Mouse (Mus musculus): ENCODE results near the gene Kctd20. TPM values are rescaled to one million over a fixed set of nuclear protein-coding genes. Genes with fewer than 3 reads are reported as not detected.
"Not testable (repeated sequence)": the region's sequence is repeated elsewhere in the genome, so short reads cannot be mapped to it uniquely, and the experiment has no call there.

Gene Kctd20
- polyA plus RNA-seq, 1 experiment from 2014 or later: 83.7 TPM

- WGBS: 87% methylated on average over 3 of the region's 3 CpGs
- Histone ChIP-seq H3K4me3 (ENCODE audit: low read length) (no peak overlapping the region), H3K27me3 (ENCODE audit: control insufficient read depth, insufficient read depth, low read length) (no peaks in the 10 kb centered on the region), H3K27ac (ENCODE audit: low read depth, low read length) (no peak overlapping the region), H3K9me3 (ENCODE audit: control insufficient read depth, low read length) (no peaks in the 10 kb centered on the region), H3K4me1 (ENCODE audit: control insufficient read depth, insufficient read depth, low read length) (no peaks in the 10 kb centered on the region), H3K4me2 (replicated peaks; ENCODE audit: low read depth, low read length) (no peak overlapping the region), H3K36me3 (ENCODE audit: control insufficient read depth, insufficient read depth, low read length) (peaks cover 60% of the 10 kb centered on the region), H3K9ac (ENCODE audit: low read depth, low read length) (no peak overlapping the region)
- no peak for ATAC-seq (ENCODE audit: low FRiP score, low TSS enrichment)
Measured at GRCm38 (mm10) chr17:28988996-28989395, 37.2 kb downstream of the Kctd20 start.

DNA sequence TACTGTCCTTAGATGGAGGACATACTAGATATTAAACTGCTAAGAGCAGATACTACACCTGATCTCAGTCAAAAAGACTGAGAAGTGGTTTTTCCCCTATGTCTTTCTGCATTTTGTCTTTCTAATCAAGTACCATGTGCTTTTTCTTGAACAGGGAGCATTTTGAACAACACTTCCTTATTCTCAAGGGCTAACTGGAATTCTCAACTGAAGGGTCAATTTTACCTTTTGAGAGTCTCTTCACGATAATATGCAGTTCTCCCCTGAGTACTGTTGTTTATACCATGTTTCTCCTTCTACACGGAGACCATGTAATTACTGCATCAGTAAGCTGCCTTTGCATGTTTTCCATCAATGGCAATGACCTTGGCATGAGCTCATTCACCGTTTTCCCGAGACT lies 38.3 kb downstream of the Kctd20 start:
- no peaks in the 10 kb centered on the region for H3K4me1 ChIP-seq (ENCODE audit: control insufficient read depth, insufficient read depth, low read length)
- H3K27ac ChIP-seq (ENCODE audit: low read depth, low read length): no peak overlapping the region
- 83% methylated on average over 4 of the region's 4 CpGs for WGBS
- ATAC-seq (ENCODE audit: low FRiP score, low TSS enrichment): no peak
- no peak overlapping the region for H3K4me2 ChIP-seq (replicated peaks; ENCODE audit: low read depth, low read length)
- H3K4me3 ChIP-seq (ENCODE audit: low read length): no peak overlapping the region
- H3K9me3 ChIP-seq (ENCODE audit: control insufficient read depth, low read length): no peaks in the 10 kb centered on the region
- peaks cover 54% of the 10 kb centered on the region for H3K36me3 ChIP-seq (ENCODE audit: control insufficient read depth, insufficient read depth, low read length)
- no peaks in the 10 kb centered on the region for H3K27me3 ChIP-seq (ENCODE audit: control insufficient read depth, insufficient read depth, low read length)
- no peak overlapping the region for H3K9ac ChIP-seq (ENCODE audit: low read depth, low read length)

DNA sequence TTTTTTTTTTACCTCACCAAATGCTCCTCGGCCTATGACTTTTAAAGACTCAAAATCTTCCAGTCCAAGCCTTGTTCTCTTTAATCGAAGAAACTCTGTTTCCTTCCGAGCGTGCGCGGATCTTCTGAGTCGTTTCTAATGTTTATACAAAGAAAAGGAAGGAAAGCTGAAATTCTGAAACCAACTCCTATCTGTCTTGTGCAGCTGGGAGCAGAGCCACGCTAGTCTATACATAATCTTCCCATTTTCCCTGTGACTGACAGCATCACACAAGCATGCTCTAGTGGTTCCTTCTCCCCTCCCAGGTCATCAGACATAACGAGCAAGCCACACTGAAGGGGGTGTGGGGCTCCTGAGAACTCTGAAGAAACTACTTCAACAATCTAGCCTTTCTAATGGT lies 39.5 kb downstream of the Kctd20 start:
- Histone ChIP-seq H3K27ac (ENCODE audit: low read depth, low read length) (no peak overlapping the region), H3K9me3 (ENCODE audit: control insufficient read depth, low read length) (no peaks in the 10 kb centered on the region), H3K4me2 (replicated peaks; ENCODE audit: low read depth, low read length) (no peak overlapping the region), H3K4me3 (ENCODE audit: low read length) (no peak overlapping the region), H3K27me3 (ENCODE audit: control insufficient read depth, insufficient read depth, low read length) (no peaks in the 10 kb centered on the region), H3K36me3 (ENCODE audit: control insufficient read depth, insufficient read depth, low read length) (peaks cover 52% of the 10 kb centered on the region), H3K4me1 (ENCODE audit: control insufficient read depth, insufficient read depth, low read length) (no peaks in the 10 kb centered on the region), H3K9ac (ENCODE audit: low read depth, low read length) (no peak overlapping the region)
- WGBS: 85% methylated on average over 9 of the region's 9 CpGs
- no peak for ATAC-seq (ENCODE audit: low FRiP score, low TSS enrichment)

GRCm38 (mm10) chr17:28992105-28992504 lies 40.4 kb downstream of the Kctd20 start:
- 58% methylated on average over 7 of the region's 7 CpGs for WGBS
- Histone ChIP-seq H3K9me3 (ENCODE audit: control insufficient read depth, low read length) (no peaks in the 10 kb centered on the region), H3K27me3 (ENCODE audit: control insufficient read depth, insufficient read depth, low read length) (no peaks in the 10 kb centered on the region), H3K36me3 (ENCODE audit: control insufficient read depth, insufficient read depth, low read length) (peaks cover 50% of the 10 kb centered on the region), H3K4me1 (ENCODE audit: control insufficient read depth, insufficient read depth, low read length) (no peaks in the 10 kb centered on the region), H3K4me2 (replicated peaks; ENCODE audit: low read depth, low read length) (no peak overlapping the region), H3K4me3 (ENCODE audit: low read length) (no peak overlapping the region), H3K9ac (ENCODE audit: low read depth, low read length) (no peak overlapping the region), H3K27ac (ENCODE audit: low read depth, low read length) (no peak overlapping the region)
- no peak for ATAC-seq (ENCODE audit: low FRiP score, low TSS enrichment)

DNA sequence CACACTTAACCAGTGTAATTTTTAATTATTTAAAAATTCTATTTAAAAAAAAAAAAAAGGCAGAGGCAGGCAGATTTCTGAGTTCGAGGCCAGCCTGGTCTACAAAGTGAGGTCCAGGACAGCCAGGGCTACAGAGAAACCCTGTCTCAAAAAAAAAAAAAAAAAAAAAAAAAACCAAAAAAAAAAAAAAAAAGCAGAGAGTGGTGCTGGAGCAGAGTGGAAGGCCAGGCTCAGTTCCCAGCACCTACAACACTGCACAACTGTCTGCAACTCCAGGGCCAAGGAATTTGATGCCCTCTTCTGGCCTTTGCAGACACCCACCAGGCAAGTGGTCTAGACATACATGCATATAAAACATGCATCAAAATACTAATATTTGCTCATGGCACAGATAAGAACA lies 41.3 kb downstream of the Kctd20 start:
- not testable (repeated sequence) for H3K9ac ChIP-seq (ENCODE audit: low read depth, low read length); H3K4me2 ChIP-seq (replicated peaks; ENCODE audit: low read depth, low read length); H3K9me3 ChIP-seq (ENCODE audit: control insufficient read depth, low read length); H3K4me1 ChIP-seq (ENCODE audit: control insufficient read depth, insufficient read depth, low read length); H3K4me3 ChIP-seq (ENCODE audit: low read length); H3K27me3 ChIP-seq (ENCODE audit: control insufficient read depth, insufficient read depth, low read length); H3K27ac ChIP-seq (ENCODE audit: low read depth, low read length); ATAC-seq (ENCODE audit: low FRiP score, low TSS enrichment)
- WGBS: 94% methylated on average over 1 of the region's 1 CpGs
- H3K36me3 ChIP-seq (ENCODE audit: control insufficient read depth, insufficient read depth, low read length): peaks cover 48% of the 10 kb centered on the region

- no peak for ATAC-seq (ENCODE audit: low FRiP score, low TSS enrichment)
- 90% methylated on average over 4 of the region's 4 CpGs for WGBS
- H3K36me3 ChIP-seq (ENCODE audit: control insufficient read depth, insufficient read depth, low read length): peaks cover 54% of the 10 kb centered on the region
Measured at GRCm38 (mm10) chr17:28994615-28995014, 42.9 kb downstream of the Kctd20 start.

DNA sequence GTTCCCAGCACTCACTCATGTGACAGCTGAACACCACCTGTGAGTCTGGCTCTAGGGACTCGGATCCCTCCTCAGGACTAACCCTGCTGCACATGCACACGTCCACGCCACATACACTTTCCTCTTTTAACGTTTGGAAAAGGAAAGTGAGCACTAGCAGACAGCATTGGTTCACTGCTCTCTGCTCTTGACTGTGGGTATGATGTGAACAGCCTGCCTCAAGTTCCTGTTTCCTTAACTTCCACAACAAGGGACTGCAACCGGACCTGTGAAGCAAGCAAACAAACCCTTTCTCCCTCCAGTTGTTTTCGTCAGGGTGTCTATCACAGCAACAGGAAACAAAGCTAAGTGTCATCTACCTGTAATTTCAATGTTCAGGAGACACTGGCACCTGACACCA lies 48.7 kb downstream of the Kctd20 start:
- Histone ChIP-seq H3K9me3 (ENCODE audit: control insufficient read depth, low read length) (no peaks in the 10 kb centered on the region), H3K27me3 (ENCODE audit: control insufficient read depth, insufficient read depth, low read length) (no peaks in the 10 kb centered on the region), H3K27ac (ENCODE audit: low read depth, low read length) (no peak overlapping the region), H3K4me2 (replicated peaks; ENCODE audit: low read depth, low read length) (no peak overlapping the region), H3K9ac (ENCODE audit: low read depth, low read length) (no peak overlapping the region), H3K4me3 (ENCODE audit: low read length) (no peak overlapping the region), H3K36me3 (ENCODE audit: control insufficient read depth, insufficient read depth, low read length) (peaks cover 43% of the 10 kb centered on the region), H3K4me1 (ENCODE audit: control insufficient read depth, insufficient read depth, low read length) (no peaks in the 10 kb centered on the region; the same call in 1 of the 2 replicates)
- ATAC-seq (ENCODE audit: low FRiP score, low TSS enrichment): no peak
- WGBS: 89% methylated on average over 6 of the region's 6 CpGs

More at GRCm38 (mm10) chr17:28994615-28995014, 42.9 kb downstream of the Kctd20 start:
- Histone ChIP-seq H3K27ac (ENCODE audit: low read depth, low read length) (no peak overlapping the region), H3K4me2 (replicated peaks; ENCODE audit: low read depth, low read length) (no peak overlapping the region), H3K27me3 (ENCODE audit: control insufficient read depth, insufficient read depth, low read length) (no peaks in the 10 kb centered on the region), H3K4me1 (ENCODE audit: control insufficient read depth, insufficient read depth, low read length) (no peaks in the 10 kb centered on the region), H3K9me3 (ENCODE audit: control insufficient read depth, low read length) (no peaks in the 10 kb centered on the region), H3K4me3 (ENCODE audit: low read length) (no peak overlapping the region), H3K9ac (ENCODE audit: low read depth, low read length) (no peak overlapping the region)

- H3K4me2 ChIP-seq (replicated peaks; ENCODE audit: low read depth, low read length): no peak overlapping the region
- no peaks in the 10 kb centered on the region for H3K27me3 ChIP-seq (ENCODE audit: control insufficient read depth, insufficient read depth, low read length)
- peaks cover 22% of the 10 kb centered on the region for H3K36me3 ChIP-seq (ENCODE audit: control insufficient read depth, insufficient read depth, low read length)
- 78% methylated on average over 1 of the region's 1 CpGs for WGBS
- H3K9me3 ChIP-seq (ENCODE audit: control insufficient read depth, low read length): no peaks in the 10 kb centered on the region
- H3K4me3 ChIP-seq (ENCODE audit: low read length): no peak overlapping the region
- ATAC-seq (ENCODE audit: low FRiP score, low TSS enrichment): no peak
- H3K27ac ChIP-seq (ENCODE audit: low read depth, low read length): no peak overlapping the region
- H3K9ac ChIP-seq (ENCODE audit: low read depth, low read length): no peak overlapping the region
- peaks cover 3% of the 10 kb centered on the region for H3K4me1 ChIP-seq (ENCODE audit: control insufficient read depth, insufficient read depth, low read length)
Measured at GRCm38 (mm10) chr17:29003740-29004139, 52.0 kb downstream of the Kctd20 start.

- H3K27me3 ChIP-seq (ENCODE audit: control insufficient read depth, insufficient read depth, low read length): no peaks in the 10 kb centered on the region
- 92% methylated on average over 3 of the region's 3 CpGs for WGBS
- H3K4me2 ChIP-seq (replicated peaks; ENCODE audit: low read depth, low read length): no peak overlapping the region
- ATAC-seq (ENCODE audit: low FRiP score, low TSS enrichment): no peak
- no peak overlapping the region for H3K27ac ChIP-seq (ENCODE audit: low read depth, low read length)
- no peaks in the 10 kb centered on the region for H3K9me3 ChIP-seq (ENCODE audit: control insufficient read depth, low read length)
- H3K4me3 ChIP-seq (ENCODE audit: low read length): no peak overlapping the region
- peaks cover 10% of the 10 kb centered on the region for H3K36me3 ChIP-seq (ENCODE audit: control insufficient read depth, insufficient read depth, low read length)
- no peak overlapping the region for H3K9ac ChIP-seq (ENCODE audit: low read depth, low read length)
- H3K4me1 ChIP-seq (ENCODE audit: control insufficient read depth, insufficient read depth, low read length): peaks cover 3% of the 10 kb centered on the region
Measured at GRCm38 (mm10) chr17:29005002-29005401, 53.3 kb downstream of the Kctd20 start.
